Mouse (Mus musculus): ENCODE data around the gene Cenps.

- TF ChIP-seq CTCF (IDR thresholded peaks at IDR 0.05; ENCODE audit: low read depth) (no peak), EP300 (IDR thresholded peaks at IDR 0.05; ENCODE audit: low read depth) (no peak)
Observed at GRCm38 (mm10) chr4:149097956-149098355, 39.5 kb downstream of the Cenps start.
